Comparison of ENCODE assay signal across 20 mouse cellular contexts in genomic region chr9:111123336-111123735, GRCm38 (mm10). TPM values are rescaled to one million over a fixed set of nuclear protein-coding genes. Genes with fewer than 3 reads are reported as not detected.
DNase-seq lines count a peak whose midpoint lies in the region; ATAC-seq and TF ChIP-seq lines count a peak whose summit lies in the region.
"Had no signal": no experiment of that assay in that cellular context is flagged by ENCODE, and none has a peak within 500 bp of the region (broad histone marks: within the 10 kb centered on the region; RNA-seq: fewer than 3 reads in every experiment).

No protein-coding gene starts in this region.

- TF ChIP-seq POLR2A in liver, adult 2 months (IDR thresholded peaks at IDR 0.05; ENCODE audit: extremely low read depth, insufficient read depth, low read length): no peak
- TF ChIP-seq POLR2A in myocyte (IDR thresholded peaks at IDR 0.05; ENCODE audit: insufficient read length, low read depth): no peak

- intact Hi-C loops in gastrocnemius, adult 2 months (cut with DNase I): no loop called here

- no peak for TF ChIP-seq CTCF in gastrocnemius, adult 2 months (IDR thresholded peaks at IDR 0.05)
- no peak for TF ChIP-seq CTCF in liver, adult 2 months (IDR thresholded peaks at IDR 0.05; ENCODE audit: low read depth, low read length)

- H3K27ac ChIP-seq in gastrocnemius, adult 2 months: peak overlapping the region; percentile 96
- H3K27ac ChIP-seq in heart, embryonic 16.5 days (ENCODE audit: low read length): peak overlapping the region; percentile 81
- 0 out of 2 replicates have a peak overlapping the region, but pooled peaks have one; percentile 15 for H3K27ac ChIP-seq in liver, adult 2 months (replicated peaks; ENCODE audit: insufficient read depth, low read depth, low read length)
- H3K27ac ChIP-seq: embryonic facial prominence, embryonic 13.5 days; limb, embryonic 15.5 days; midbrain, embryonic 10.5 days; neural tube, embryonic 13.5 days had no signal

- 55% methylated on average over 2 of the region's 2 CpGs for WGBS in heart, embryonic 16.5 days
- 12% methylated on average over 2 of the region's 2 CpGs for WGBS in liver, adult 2 months

- peaks cover 26% of the 10 kb centered on the region; the same call in 1 of the 2 replicates for H3K79me2 ChIP-seq in liver, adult 2 months (ENCODE audit: control insufficient read depth, insufficient read depth, low read length)
- H3K79me2 ChIP-seq in myocyte (ENCODE audit: control insufficient read depth, insufficient read depth): peaks cover 75% of the 10 kb centered on the region

- H3K4me3 ChIP-seq in gastrocnemius, adult 2 months: no peak overlapping the region
- no peak overlapping the region for H3K4me3 ChIP-seq in heart, embryonic 16.5 days (ENCODE audit: low read length)
- H3K4me3 ChIP-seq in liver, adult 2 months (ENCODE audit: insufficient read depth, low read depth, low read length): no peak overlapping the region
- H3K4me3 ChIP-seq in myocyte: no peak overlapping the region
- H3K4me3 ChIP-seq: embryonic facial prominence, embryonic 13.5 days; limb, embryonic 15.5 days; midbrain, embryonic 10.5 days; neural tube, embryonic 13.5 days had no signal

- 0 out of 2 replicates have a peak overlapping the region, but pooled peaks have one; percentile 5 for H3K9ac ChIP-seq in heart, embryonic 16.5 days (ENCODE audit: low read length)
- H3K9ac ChIP-seq in liver, adult 2 months (ENCODE audit: low read depth, low read length): no peak overlapping the region
- H3K9ac ChIP-seq: embryonic facial prominence, embryonic 13.5 days; limb, embryonic 15.5 days; neural tube, embryonic 13.5 days had no signal

- H3ac ChIP-seq in myocyte (ENCODE audit: control insufficient read depth, insufficient read length): no peak overlapping the region

- H3K4me2 ChIP-seq in heart, embryonic 16.5 days (ENCODE audit: low read depth, low read length): no peak overlapping the region
- peak overlapping the region; percentile 40 for H3K4me2 ChIP-seq in myocyte (ENCODE audit: low read depth)
- H3K4me2 ChIP-seq: embryonic facial prominence, embryonic 13.5 days; limb, embryonic 15.5 days; neural tube, embryonic 13.5 days had no signal

- no peaks in the 10 kb centered on the region for H3K27me3 ChIP-seq in heart, embryonic 16.5 days (ENCODE audit: control insufficient read depth, insufficient read depth, low read length)
- H3K27me3 ChIP-seq in liver, adult 2 months (ENCODE audit: control insufficient read depth, insufficient read depth, low read length): no peaks in the 10 kb centered on the region
- no peaks in the 10 kb centered on the region for H3K27me3 ChIP-seq in myocyte (ENCODE audit: control insufficient read depth, insufficient read depth, insufficient read length)
- H3K27me3 ChIP-seq: embryonic facial prominence, embryonic 13.5 days; limb, embryonic 15.5 days; neural tube, embryonic 13.5 days had no signal

- peaks cover 46% of the 10 kb centered on the region for H3K4me1 ChIP-seq in heart, embryonic 16.5 days (ENCODE audit: control insufficient read depth, insufficient read depth, low read length)
- H3K4me1 ChIP-seq in liver, adult 2 months (ENCODE audit: control insufficient read depth, insufficient read depth, low read length): peaks cover 21% of the 10 kb centered on the region

- no peak for DNase-seq in gastrocnemius, adult 2 months
- DNase-seq in gastrocnemius, adult 8-10 months (ENCODE audit: low spot score in 2 of 2): no peak
- no peak for DNase-seq in heart, adult 9 months (ENCODE audit: low spot score in 2 of 2)
- DNase-seq in liver, adult 2 months (ENCODE audit: extremely low read depth, low read depth, low spot score): peak; percentile 88
- DNase-seq in liver: no peak
- DNase-seq in embryo, embryonic 9.5 days (ENCODE audit: extremely low spot score): no peak
- DNase-seq: cerebellum, adult 9-10 months; layer of hippocampus, postnatal 36 days; lung, postnatal 14 days; thymus, postnatal 25 days had no signal

- ATAC-seq in heart, embryonic 16.5 days (replicated peaks; ENCODE audit: extremely low read depth, insufficient read depth, low FRiP score): no peak
- ATAC-seq: CD4-positive, CD25-positive, alpha-beta regulatory T cell, adult 4 months; forebrain, embryonic 16.5 days; hindbrain, embryonic 16.5 days had no signal

- H3K36me3 ChIP-seq in heart, embryonic 16.5 days (ENCODE audit: control insufficient read depth, insufficient read depth): no peaks in the 10 kb centered on the region
- H3K36me3 ChIP-seq in liver, adult 2 months (ENCODE audit: control insufficient read depth, insufficient read depth, low read length): peaks cover 3% of the 10 kb centered on the region; the same call in 1 of the 2 replicates
- H3K36me3 ChIP-seq in myocyte (ENCODE audit: control insufficient read depth, insufficient read depth): peaks cover 5% of the 10 kb centered on the region
- H3K36me3 ChIP-seq: limb, embryonic 15.5 days; neural tube, embryonic 13.5 days had no signal

- no peaks in the 10 kb centered on the region for H3K9me3 ChIP-seq in heart, embryonic 16.5 days (replicated peaks; ENCODE audit: control insufficient read depth, low read length)
- H3K9me3 ChIP-seq: embryonic facial prominence, embryonic 13.5 days; G1E; limb, embryonic 15.5 days; midbrain, embryonic 10.5 days; neural tube, embryonic 13.5 days had no signal

TF ChIP-seq in myocyte, 11 proteins besides CTCF, POLR2A, EP300 and RAD21:
- TF ChIP-seq USF1 (IDR thresholded peaks at IDR 0.05; ENCODE audit: low read depth) (no peak), TCF12 (IDR thresholded peaks at IDR 0.05; ENCODE audit: insufficient read depth, poor library complexity, severe bottlenecking) (no peak), MYOD1 (IDR thresholded peaks at IDR 0.05; ENCODE audit: control insufficient read depth in 1 of 3, insufficient read length in 2 of 3, low read depth in 2 of 3) (no peak), MYOG (IDR thresholded peaks at IDR 0.05; ENCODE audit: control insufficient read depth in 1 of 3, insufficient read depth in 1 of 3, insufficient read length in 2 of 3, low read depth in 2 of 3) (no peak), MAX (IDR thresholded peaks at IDR 0.05; ENCODE audit: low read depth) (no peak), E2F4 (IDR thresholded peaks at IDR 0.05; ENCODE audit: insufficient read depth) (no peak), POLR2AphosphoS2 (IDR thresholded peaks at IDR 0.05; ENCODE audit: insufficient read length, low read depth) (no peak), TCF3 (IDR thresholded peaks at IDR 0.05; ENCODE audit: insufficient read length, low read depth) (no peak), SRF (IDR thresholded peaks at IDR 0.05; ENCODE audit: control insufficient read depth, insufficient read length, low read depth) (no peak), CEBPB (IDR thresholded peaks at IDR 0.05; ENCODE audit: insufficient read depth, poor library complexity, severe bottlenecking) (no peak), REST (IDR thresholded peaks at IDR 0.05; ENCODE audit: insufficient read depth, insufficient read length) (no peak)
TF ChIP-seq in myocyte: peak in this region for 0.

RNA-seq across cellular contexts. Expression of gene Lrrfip2, which starts 5.9 kb away (rescaled TPM):
- total RNA-seq in gastrocnemius, adult 2 months (2021): 10 to 100 TPM; 72.6 to 74.8 TPM
- total RNA-seq in gastrocnemius, adult 8-10 months (2022): 10 to 100 TPM; 60.4 to 79.8 (median 70.3) TPM
- 74.8 and 76.9 TPM in 2 replicates for polyA plus RNA-seq in heart, embryonic 16.5 days (2015; fragmentation: Nextera tagmentation; extraction: Ambion mirVana)
- total RNA-seq in liver, adult 2 months (2014; rRNA removed): 24.6 and 37.8 TPM in 2 replicates
- polyA plus RNA-seq in liver, adult 2 months (2012; rRNA removed): 9.3 and 9.7 TPM in 2 replicates
- 27.8 TPM for polyA plus RNA-seq in myocyte (2012; fragmentation: generic; extraction: Trizol)

Comparison
In these comparisons a context has a peak if more than half of its experiments do, and no peak if none do; other contexts are left out.
1. H3K27ac ChIP-seq: peak in every context shown above with its lines; median percentile 96 in gastrocnemius, adult 2 months; 81 in heart, embryonic 16.5 days; 15 in liver, adult 2 months.